Mouse (Mus musculus) myocyte (in vitro differentiated cells): Measurements from ENCODE around the gene H2-DMa. TPM values are rescaled to one million over a fixed set of nuclear protein-coding genes. Genes with fewer than 3 reads are reported as not detected.
A peak's percentile ranks its signal among the peaks of the same experiment; 100 is the strongest.

Experiments used
- H3K27me3 ChIP-seq: one replicate; pipeline ENCODE4 v1.6.1; 2011; ENCODE audit not compliant: control insufficient read depth, insufficient read depth, insufficient read length
- H3K36me3 ChIP-seq: one replicate; pipeline ENCODE4 v1.6.1; 2011; ENCODE audit not compliant: control insufficient read depth, insufficient read depth
- H3K4me2 ChIP-seq: one replicate; pipeline ENCODE4 v1.6.1; 2011; ENCODE audit warnings: low read depth, control low read depth
- H3K4me3 ChIP-seq: one replicate; pipeline ENCODE4 v1.5.1; 2011; ENCODE audit warnings: mild to moderate bottlenecking, control low read depth, moderate library complexity
- H3K79me2 ChIP-seq: one replicate; pipeline ENCODE4 v1.6.1; 2011; ENCODE audit not compliant: control insufficient read depth, insufficient read depth
- H3ac ChIP-seq: one replicate; pipeline ENCODE4 v1.6.1; 2011; ENCODE audit not compliant: control insufficient read depth, insufficient read length
- CEBPB ChIP-seq: IDR thresholded peaks from 2 replicates; pipeline ENCODE4 v1.6.1; 2011; ENCODE audit warnings: mild to moderate bottlenecking, moderate library complexity; ENCODE audit not compliant: poor library complexity, insufficient read depth, severe bottlenecking
- E2F4 ChIP-seq: IDR thresholded peaks from one replicate; pipeline ENCODE4 v1.6.1; 2011; ENCODE audit warnings: mild to moderate bottlenecking, control low read depth, moderate library complexity; ENCODE audit not compliant: insufficient read depth
- MAX ChIP-seq: IDR thresholded peaks from one replicate; pipeline ENCODE4 v1.6.1; 2011; ENCODE audit warnings: low read depth, mild to moderate bottlenecking, control low read depth
- MYOD1 ChIP-seq, 3 experiments: IDR thresholded peaks; one replicate each; pipeline ENCODE4 v1.6.1; 2011; ENCODE audit warnings: control low read depth in 2 of 3, low read depth in 2 of 3, mild to moderate bottlenecking in 2 of 3, moderate library complexity in 1 of 3; ENCODE audit not compliant: insufficient read length in 2 of 3, control insufficient read depth in 1 of 3
- MYOG ChIP-seq, 3 experiments: IDR thresholded peaks; one replicate each; pipeline ENCODE4 v1.6.1; 2011; ENCODE audit warnings: control low read depth in 2 of 3, low read depth in 2 of 3, mild to moderate bottlenecking in 2 of 3; ENCODE audit not compliant: insufficient read length in 2 of 3, control insufficient read depth in 1 of 3, insufficient read depth in 1 of 3
- POLR2A ChIP-seq: IDR thresholded peaks from one replicate; pipeline ENCODE4 v1.6.1; 2011; ENCODE audit warnings: low read depth, mild to moderate bottlenecking, control low read depth, moderate library complexity; ENCODE audit not compliant: insufficient read length
- POLR2AphosphoS2 ChIP-seq: IDR thresholded peaks from one replicate; pipeline ENCODE4 v1.6.1; 2011; ENCODE audit warnings: low read depth, control low read depth; ENCODE audit not compliant: insufficient read length
- REST ChIP-seq: IDR thresholded peaks from one replicate; pipeline ENCODE4 v1.6.1; 2011; ENCODE audit warnings: mild to moderate bottlenecking, control low read depth, moderate library complexity; ENCODE audit not compliant: insufficient read depth, insufficient read length
- SRF ChIP-seq: IDR thresholded peaks from one replicate; pipeline ENCODE4 v1.6.1; 2011; ENCODE audit warnings: low read depth; ENCODE audit not compliant: control insufficient read depth, insufficient read length
- TCF12 ChIP-seq: IDR thresholded peaks from one replicate; pipeline ENCODE4 v1.6.1; 2011; ENCODE audit warnings: mild to moderate bottlenecking, control low read depth; ENCODE audit not compliant: poor library complexity, insufficient read depth, severe bottlenecking
- TCF3 ChIP-seq: IDR thresholded peaks from one replicate; pipeline ENCODE4 v1.6.1; 2011; ENCODE audit warnings: low read depth, control low read depth; ENCODE audit not compliant: insufficient read length
- USF1 ChIP-seq: IDR thresholded peaks from one replicate; pipeline ENCODE4 v1.6.1; 2011; ENCODE audit warnings: low read depth, mild to moderate bottlenecking, control low read depth, moderate library complexity
- polyA plus RNA-seq: library from polyadenylated mRNA; unstranded; fragments of >200 nt; fragmentation: generic; extraction: Trizol; gene quantifications from one replicate; pipeline ENCODE4 v1.2.1, GENCODE M21; 2012; ENCODE audit warnings: missing spikeins

H2-DMa gene
- polyA plus RNA-seq, 1 experiment: 7.2 TPM

- Histone ChIP-seq H3K4me2 (peak overlapping the region; percentile 84), H3ac (peak overlapping the region; percentile 37), H3K36me3 (no peaks in the 10 kb centered on the region), H3K4me3 (peak overlapping the region; percentile 99), H3K79me2 (peaks cover 48% of the 10 kb centered on the region), H3K27me3 (no peaks in the 10 kb centered on the region)
- no peak for TF ChIP-seq CEBPB
- no peak for TF ChIP-seq POLR2AphosphoS2
- no peak for TF ChIP-seq E2F4
- TF ChIP-seq TCF12: no peak
- no peak for TF ChIP-seq MAX
- TF ChIP-seq TCF3: no peak
- no peak for TF ChIP-seq MYOD1 (IDR thresholded peaks at IDR 0.05; ENCODE audit: control insufficient read depth in 1 of 3, insufficient read length in 2 of 3, low read depth in 2 of 3)
- no peak for TF ChIP-seq MYOG (IDR thresholded peaks at IDR 0.05; ENCODE audit: control insufficient read depth in 1 of 3, insufficient read depth in 1 of 3, insufficient read length in 2 of 3, low read depth in 2 of 3)
- no peak for TF ChIP-seq SRF
- TF ChIP-seq POLR2A: no peak
- TF ChIP-seq USF1: no peak
- no peak for TF ChIP-seq REST
Observed at GRCm38 (mm10) chr17:34123111-34123510, 3.8 kb downstream of the H2-DMa start.

- H3K4me2 ChIP-seq: peak overlapping the region; percentile 84
- H3K27me3 ChIP-seq: no peaks in the 10 kb centered on the region
- no peak overlapping the region for H3ac ChIP-seq
- TF ChIP-seq POLR2AphosphoS2: no peak
- TF ChIP-seq POLR2A: no peak
- TF ChIP-seq MYOD1 (IDR thresholded peaks at IDR 0.05; ENCODE audit: control insufficient read depth in 1 of 3, insufficient read length in 2 of 3, low read depth in 2 of 3): peak in 1 of 3 experiments; percentile 12
- H3K36me3 ChIP-seq: no peaks in the 10 kb centered on the region
- H3K4me3 ChIP-seq: peak overlapping the region; percentile 99
- peaks cover 46% of the 10 kb centered on the region for H3K79me2 ChIP-seq
Observed at GRCm38 (mm10) chr17:34123518-34123917, 4.2 kb downstream of the H2-DMa start.

GRCm38 (mm10) chr17:34124649-34125048 lies 5.3 kb downstream of the H2-DMa start:
- peak; percentile 37 for TF ChIP-seq USF1
- TF ChIP-seq MYOG (IDR thresholded peaks at IDR 0.05; ENCODE audit: control insufficient read depth in 1 of 3, insufficient read depth in 1 of 3, insufficient read length in 2 of 3, low read depth in 2 of 3): no peak
- TF ChIP-seq TCF3: no peak
- H3K4me2 ChIP-seq: peak overlapping the region; percentile 51

GRCm38 (mm10) chr17:34126826-34127420 lies 7.6 kb downstream of the H2-DMa start:
- no peaks in the 10 kb centered on the region for H3K36me3 ChIP-seq
- no peak overlapping the region for H3K4me2 ChIP-seq
- H3K27me3 ChIP-seq: no peaks in the 10 kb centered on the region
- H3K4me3 ChIP-seq: no peak overlapping the region
- no peak for TF ChIP-seq TCF3
- no peak for TF ChIP-seq REST
- TF ChIP-seq SRF: no peak
- no peak for TF ChIP-seq MAX
- no peak for TF ChIP-seq MYOG (IDR thresholded peaks at IDR 0.05; ENCODE audit: control insufficient read depth in 1 of 3, insufficient read depth in 1 of 3, insufficient read length in 2 of 3, low read depth in 2 of 3)
- TF ChIP-seq POLR2AphosphoS2: no peak
- TF ChIP-seq MYOD1 (IDR thresholded peaks at IDR 0.05; ENCODE audit: control insufficient read depth in 1 of 3, insufficient read length in 2 of 3, low read depth in 2 of 3): no peak
- no peak for TF ChIP-seq CEBPB
- no peak for TF ChIP-seq E2F4
- no peak for TF ChIP-seq USF1
- no peak for TF ChIP-seq TCF12
- no peak for TF ChIP-seq POLR2A
- no peak overlapping the region for H3ac ChIP-seq
- H3K79me2 ChIP-seq: peaks cover 36% of the 10 kb centered on the region

More at GRCm38 (mm10) chr17:34124649-34125048, 5.3 kb downstream of the H2-DMa start:
- H3K79me2 ChIP-seq: peaks cover 41% of the 10 kb centered on the region
- H3ac ChIP-seq: no peak overlapping the region
- H3K27me3 ChIP-seq: no peaks in the 10 kb centered on the region
- H3K4me3 ChIP-seq: peak overlapping the region; percentile 99
- no peaks in the 10 kb centered on the region for H3K36me3 ChIP-seq

- H3K79me2 ChIP-seq: peaks cover 36% of the 10 kb centered on the region
- H3K4me2 ChIP-seq: no peak overlapping the region
- TF ChIP-seq REST (no peak), CEBPB (no peak), TCF12 (no peak), MYOG (IDR thresholded peaks at IDR 0.05; ENCODE audit: control insufficient read depth in 1 of 3, insufficient read depth in 1 of 3, insufficient read length in 2 of 3, low read depth in 2 of 3) (no peak), E2F4 (no peak), MYOD1 (IDR thresholded peaks at IDR 0.05; ENCODE audit: control insufficient read depth in 1 of 3, insufficient read length in 2 of 3, low read depth in 2 of 3) (no peak), USF1 (no peak), POLR2AphosphoS2 (no peak), MAX (no peak), SRF (no peak), POLR2A (no peak), TCF3 (no peak)
- H3K4me3 ChIP-seq: no peak overlapping the region
- no peak overlapping the region for H3ac ChIP-seq
- no peaks in the 10 kb centered on the region for H3K27me3 ChIP-seq
- H3K36me3 ChIP-seq: no peaks in the 10 kb centered on the region
Observed at GRCm38 (mm10) chr17:34127475-34127874, 8.1 kb downstream of the H2-DMa start.
